Mouse (Mus musculus) intestine, embryonic 16.5 days (tissue): Measurements from ENCODE around the gene Tfb2m. TPM values are rescaled to one million over a fixed set of nuclear protein-coding genes. Genes with fewer than 3 reads are reported as not detected.

Experiments
- ATAC-seq: fragments of 200-750 bp; cut with Nextera tagmentation; 2 replicates; pipeline ENCODE4 v1.8.0; 2017; ENCODE audit warnings: moderate TSS enrichment, moderate library complexity
- H3K27ac ChIP-seq: fragments of 300-500 bp; sonication (generic); 2 replicates; pipeline ENCODE4 v1.5.1; 2014; ENCODE audit warnings: mild to moderate bottlenecking, low read length
- H3K27me3 ChIP-seq: fragments of 300-500 bp; sonication (generic); replicated peaks from 2 replicates; pipeline ENCODE4 v1.6.1; 2014; ENCODE audit warnings: low read length, control low read depth, mixed read lengths; ENCODE audit not compliant: control insufficient read depth, insufficient read depth
- H3K36me3 ChIP-seq: fragments of 300-500 bp; sonication (generic); 2 replicates; pipeline ENCODE4 v1.6.1; 2014; ENCODE audit warnings: low read length, control low read depth; ENCODE audit not compliant: control insufficient read depth, insufficient read depth
- H3K4me1 ChIP-seq: fragments of 300-500 bp; sonication (generic); 2 replicates; pipeline ENCODE4 v1.6.1; 2014; ENCODE audit warnings: low read length, control low read depth, mixed read lengths; ENCODE audit not compliant: control insufficient read depth, insufficient read depth
- H3K4me2 ChIP-seq: fragments of 300-500 bp; sonication (generic); 2 replicates; pipeline ENCODE4 v1.6.1; 2014; ENCODE audit warnings: low read depth, low read length, control low read depth
- H3K4me3 ChIP-seq: fragments of 300-500 bp; sonication (generic); 2 replicates; pipeline ENCODE4 v1.5.1; 2014; ENCODE audit warnings: mild to moderate bottlenecking, low read length
- H3K9ac ChIP-seq: fragments of 300-500 bp; sonication (generic); 2 replicates; pipeline ENCODE4 v1.6.1; 2014; ENCODE audit warnings: low read depth, low read length
- H3K9me3 ChIP-seq: fragments of 300-500 bp; sonication (generic); 2 replicates; pipeline ENCODE4 v1.6.1; 2016; ENCODE audit warnings: low read length, control low read depth; ENCODE audit not compliant: control insufficient read depth
- WGBS: fragments of 180-500 bp; shearing (Covaris S2); extraction: QIAGEN DNeasy Blood & Tissue Kit; methylation state at CpG from one replicate; pipeline ENCODE4 v1.1.7; 2014; 5-methylcytosine and 5-hydroxymethylcytosine counted together
- polyA plus RNA-seq: library from polyadenylated mRNA; unstranded; fragments of >200 nt; fragmentation: Nextera tagmentation; extraction: Ambion mirVana; gene quantifications from 2 replicates; pipeline ENCODE4 v1.2.1, GENCODE M21; 2015

Tfb2m gene
- polyA plus RNA-seq, 1 experiment from 2014 or later, result 31.5 TPM

- no peak overlapping the region for H3K4me3 ChIP-seq
- no peak overlapping the region for H3K9ac ChIP-seq
- ATAC-seq, result no peak
- no peak overlapping the region for H3K4me2 ChIP-seq
- H3K27me3 ChIP-seq, result no peaks in the 10 kb centered on the region
- no peaks in the 10 kb centered on the region for H3K36me3 ChIP-seq
- peaks cover 13% of the 10 kb centered on the region; the same call in 1 of the 2 replicates for H3K4me1 ChIP-seq
- H3K27ac ChIP-seq, result no peak overlapping the region
- no peaks in the 10 kb centered on the region for H3K9me3 ChIP-seq
- 85% methylated on average over 3 of the region's 3 CpGs for WGBS
These were observed 5.3 kb upstream of the Tfb2m start for GRCm38 (mm10) chr1:179551336-179551735.

- WGBS, result 88% methylated on average over 5 of the region's 5 CpGs
- Histone ChIP-seq H3K9me3 (no peaks in the 10 kb centered on the region), H3K4me1 (peaks cover 20% of the 10 kb centered on the region), H3K27ac (no peak overlapping the region), H3K36me3 (no peaks in the 10 kb centered on the region), H3K9ac (no peak overlapping the region), H3K4me2 (no peak overlapping the region), H3K4me3 (no peak overlapping the region), H3K27me3 (no peaks in the 10 kb centered on the region)
- ATAC-seq, result no peak
These were observed 3.1 kb upstream of the Tfb2m start for GRCm38 (mm10) chr1:179548996-179549752.

GRCm38 (mm10) chr1:179548220-179548619 lies 2.2 kb upstream of the Tfb2m start:
- Histone ChIP-seq H3K36me3 (no peaks in the 10 kb centered on the region), H3K27ac (no peak overlapping the region), H3K9ac (no peak overlapping the region), H3K27me3 (no peaks in the 10 kb centered on the region), H3K4me1 (peaks cover 12% of the 10 kb centered on the region), H3K9me3 (no peaks in the 10 kb centered on the region), H3K4me2 (no peak overlapping the region), H3K4me3 (no peak overlapping the region)
- WGBS, result 74% methylated on average over 11 of the region's 11 CpGs
- ATAC-seq, result no peak

GRCm38 (mm10) chr1:179547176-179547575 lies 1.1 kb upstream of the Tfb2m start:
- Histone ChIP-seq H3K4me3 (peak overlapping the region; percentile 86), H3K9me3 (no peaks in the 10 kb centered on the region), H3K9ac (peak overlapping the region; percentile 84; the same call in 1 of the 2 replicates), H3K36me3 (no peaks in the 10 kb centered on the region), H3K4me2 (peak overlapping the region; percentile 48), H3K27me3 (no peaks in the 10 kb centered on the region), H3K27ac (no peak overlapping the region), H3K4me1 (peaks cover 11% of the 10 kb centered on the region)
- WGBS, result 11% methylated on average over 5 of the region's 5 CpGs
- ATAC-seq, result no peak

GRCm38 (mm10) chr1:179546551-179546917 lies 467 bp upstream of the Tfb2m start:
- WGBS, result 0% methylated on average over 44 of the region's 44 CpGs
- ATAC-seq, result peak; percentile 89
- Histone ChIP-seq H3K4me2 (peak overlapping the region; percentile 48), H3K4me3 (peak overlapping the region; percentile 86), H3K36me3 (no peaks in the 10 kb centered on the region), H3K27me3 (no peaks in the 10 kb centered on the region), H3K4me1 (peaks cover 11% of the 10 kb centered on the region; the same call in 1 of the 2 replicates), H3K27ac (peak overlapping the region; percentile 97), H3K9ac (peak overlapping the region; percentile 84), H3K9me3 (no peaks in the 10 kb centered on the region)

- no peak for ATAC-seq
- H3K4me2 ChIP-seq, result no peak overlapping the region
- H3K36me3 ChIP-seq, result no peaks in the 10 kb centered on the region; the same call in 1 of the 2 replicates
- no peaks in the 10 kb centered on the region for H3K9me3 ChIP-seq
- no peaks in the 10 kb centered on the region for H3K27me3 ChIP-seq
- peaks cover 10% of the 10 kb centered on the region for H3K4me1 ChIP-seq
- no peak overlapping the region for H3K9ac ChIP-seq
- H3K27ac ChIP-seq, result no peak overlapping the region
- WGBS, result 61% methylated on average over 3 of the region's 3 CpGs
- H3K4me3 ChIP-seq, result no peak overlapping the region
These were observed 4.6 kb downstream of the Tfb2m start for GRCm38 (mm10) chr1:179541502-179541901.

- ATAC-seq, result peak; percentile 87
- Histone ChIP-seq H3K4me2 (no peak overlapping the region), H3K36me3 (no peaks in the 10 kb centered on the region; the same call in 1 of the 2 replicates), H3K27ac (no peak overlapping the region), H3K4me3 (no peak overlapping the region), H3K9me3 (no peaks in the 10 kb centered on the region), H3K27me3 (no peaks in the 10 kb centered on the region), H3K4me1 (peaks cover 7% of the 10 kb centered on the region), H3K9ac (no peak overlapping the region)
- WGBS, result 61% methylated on average over 3 of the region's 3 CpGs
These were observed 6.2 kb downstream of the Tfb2m start for GRCm38 (mm10) chr1:179539887-179540286.

GRCm38 (mm10) chr1:179539054-179539453 lies 7.0 kb downstream of the Tfb2m start:
- 93% methylated on average over 3 of the region's 3 CpGs for whole genome bisulfite sequencing
- no peak for ATAC-seq
- H3K36me3 ChIP-seq, result peaks cover 3% of the 10 kb centered on the region; the same call in 1 of the 2 replicates
- H3K4me2 ChIP-seq, result no peak overlapping the region
- no peak overlapping the region for H3K27ac ChIP-seq
- H3K9ac ChIP-seq, result no peak overlapping the region
- no peak overlapping the region for H3K4me3 ChIP-seq
- H3K9me3 ChIP-seq, result no peaks in the 10 kb centered on the region
- no peaks in the 10 kb centered on the region for H3K27me3 ChIP-seq
- peaks cover 3% of the 10 kb centered on the region; the same call in 1 of the 2 replicates for H3K4me1 ChIP-seq

- H3K9ac ChIP-seq, result no peak overlapping the region
- WGBS, result 83% methylated on average over 3 of the region's 3 CpGs
- no peak overlapping the region for H3K27ac ChIP-seq
- no peaks in the 10 kb centered on the region for H3K27me3 ChIP-seq
- H3K4me3 ChIP-seq, result no peak overlapping the region
- H3K9me3 ChIP-seq, result no peaks in the 10 kb centered on the region
- no peaks in the 10 kb centered on the region for H3K36me3 ChIP-seq
- no peak overlapping the region for H3K4me2 ChIP-seq
- ATAC-seq, result no peak
- H3K4me1 ChIP-seq, result no peaks in the 10 kb centered on the region
These were observed 26.2 kb downstream of the Tfb2m start for GRCm38 (mm10) chr1:179519901-179520300.
